Mouse (Mus musculus): Measurements from ENCODE around the gene Iqcf1. TPM values are rescaled to one million over a fixed set of nuclear protein-coding genes. Genes with fewer than 3 reads are reported as not detected.

Gene Iqcf1
- polyA plus RNA-seq, 1 experiment = not detected

DNA sequence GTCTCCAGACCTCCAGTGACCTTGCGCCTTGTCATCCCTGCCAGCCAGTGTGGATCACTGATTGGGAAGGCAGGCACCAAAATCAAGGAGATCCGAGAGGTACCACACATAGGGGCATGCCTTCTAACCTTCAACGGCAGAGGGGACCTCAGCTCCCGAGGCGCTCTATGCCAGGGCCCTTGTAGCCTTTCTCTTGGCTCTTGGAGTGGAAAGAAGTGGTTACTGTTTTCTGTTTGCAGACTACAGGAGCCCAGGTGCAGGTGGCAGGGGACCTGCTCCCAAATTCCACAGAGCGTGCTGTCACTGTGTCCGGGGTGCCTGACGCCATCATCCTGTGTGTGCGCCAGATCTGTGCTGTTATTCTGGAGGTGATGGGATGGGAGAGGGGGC lies 38.7 kb upstream of the Iqcf1 start:
- Histone ChIP-seq H3K4me1 (ENCODE audit: control insufficient read depth, insufficient read depth, insufficient read length, low read length) (no peaks in the 10 kb centered on the region), H3K4me3 (ENCODE audit: insufficient read depth, low read depth, low read length) (no peak overlapping the region), H3K27ac (replicated peaks; ENCODE audit: low read depth, low read length) (no peak overlapping the region)

DNA sequence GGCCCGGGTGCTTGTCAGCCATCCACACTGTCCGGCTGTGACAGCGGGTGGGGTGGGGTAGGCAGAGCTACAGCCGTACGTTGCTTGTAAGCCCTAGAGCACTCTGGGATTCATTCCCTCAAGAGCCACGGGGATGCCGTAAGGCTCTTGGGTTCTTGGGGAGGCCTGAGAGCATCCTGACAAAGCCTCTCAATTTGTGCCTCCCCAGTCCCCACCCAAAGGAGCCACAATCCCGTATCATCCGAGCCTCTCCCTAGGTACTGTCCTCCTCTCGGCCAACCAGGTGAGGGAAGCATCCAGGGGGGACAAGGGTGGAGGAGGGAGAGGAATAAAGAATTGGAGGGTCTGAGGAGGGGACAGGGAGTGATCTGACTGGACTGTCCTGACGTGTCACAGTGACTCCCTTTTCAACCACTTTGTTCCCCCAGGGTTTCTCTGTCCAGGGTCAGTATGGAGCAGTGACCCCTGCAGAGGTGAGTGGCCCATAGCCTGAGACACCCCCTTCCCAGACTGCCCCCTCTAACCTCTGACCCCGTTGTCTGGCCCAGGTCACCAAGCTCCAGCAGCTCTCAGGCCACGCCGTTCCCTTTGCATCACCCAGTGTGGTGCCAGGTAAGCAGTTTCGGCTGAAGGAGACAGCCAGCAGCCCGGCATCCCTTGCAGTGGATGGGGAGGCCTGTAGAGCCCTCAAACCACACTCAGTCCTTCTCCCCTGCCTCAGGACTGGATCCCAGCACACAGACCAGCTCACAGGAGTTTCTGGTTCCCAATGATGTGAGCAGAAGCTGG lies 37.9 kb upstream of the Iqcf1 start:
- no peaks in the 10 kb centered on the region for H3K4me1 ChIP-seq (ENCODE audit: control insufficient read depth, insufficient read depth, insufficient read length, low read length)
- H3K4me3 ChIP-seq (ENCODE audit: insufficient read depth, low read depth, low read length) = no peak overlapping the region
- H3K27ac ChIP-seq (replicated peaks; ENCODE audit: low read depth, low read length) = no peak overlapping the region

DNA sequence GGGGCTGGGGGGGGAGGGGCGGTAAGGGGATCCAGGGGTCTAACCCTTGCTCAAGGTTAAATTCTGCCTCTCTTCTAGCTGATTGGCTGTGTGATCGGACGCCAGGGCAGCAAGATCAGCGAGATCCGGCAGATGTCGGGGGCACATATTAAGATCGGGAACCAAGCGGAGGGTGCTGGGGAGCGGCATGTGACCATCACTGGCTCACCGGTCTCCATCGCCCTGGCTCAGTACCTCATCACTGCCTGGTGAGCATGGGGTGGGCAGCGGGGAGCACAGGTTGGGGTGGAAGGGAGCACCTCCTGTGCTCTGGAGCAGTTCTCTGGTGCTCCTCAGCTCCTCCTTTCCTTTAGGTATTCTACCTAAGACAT lies 37.4 kb upstream of the Iqcf1 start:
- H3K27ac ChIP-seq (replicated peaks; ENCODE audit: low read depth, low read length) = no peak overlapping the region
- H3K4me3 ChIP-seq (ENCODE audit: insufficient read depth, low read depth, low read length) = no peak overlapping the region
- no peaks in the 10 kb centered on the region for H3K4me1 ChIP-seq (ENCODE audit: control insufficient read depth, insufficient read depth, insufficient read length, low read length)

DNA sequence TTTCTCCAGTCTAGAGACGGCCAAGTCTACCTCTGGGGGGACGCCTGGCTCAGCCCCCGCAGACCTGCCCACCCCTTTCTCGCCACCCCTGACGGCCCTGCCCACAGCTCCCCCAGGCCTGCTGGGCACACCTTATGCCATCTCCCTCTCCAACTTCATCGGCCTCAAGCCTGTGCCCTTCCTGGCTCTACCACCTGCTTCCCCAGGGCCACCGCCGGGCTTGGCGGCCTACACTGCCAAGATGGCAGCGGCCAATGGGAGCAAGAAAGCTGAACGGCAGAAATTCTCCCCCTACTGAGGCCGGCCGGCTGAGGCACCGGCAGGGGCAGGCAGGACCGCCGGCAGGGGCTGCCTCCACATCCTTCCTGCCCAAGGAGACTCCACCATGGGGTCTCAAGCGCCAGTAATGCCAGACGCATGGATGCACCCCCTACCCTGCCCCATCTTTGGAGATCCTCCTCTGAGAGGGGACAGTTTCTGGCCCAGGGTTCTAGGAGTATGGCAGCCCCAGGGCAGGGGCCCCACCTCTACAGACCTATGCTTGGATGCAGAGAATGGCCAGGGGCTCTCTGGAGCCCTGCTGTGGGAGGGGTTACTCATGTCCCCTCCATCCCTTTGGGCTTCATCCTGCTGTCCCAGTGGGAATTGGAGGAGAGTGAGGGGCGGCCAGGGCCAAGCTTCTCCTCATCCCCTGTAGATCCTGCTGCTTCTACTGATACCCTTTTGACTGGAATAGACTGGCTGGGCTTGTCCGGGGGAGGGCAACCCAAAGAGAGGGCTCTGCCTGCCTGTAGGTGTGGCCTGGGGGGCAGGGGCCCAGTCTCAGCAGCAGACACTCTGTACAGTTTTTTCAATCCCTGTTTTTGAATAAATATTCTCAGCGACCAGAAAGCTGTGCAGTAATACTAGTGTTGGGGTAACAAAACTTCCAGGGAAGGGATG lies 36.4 kb upstream of the Iqcf1 start:
- Histone ChIP-seq H3K4me3 (ENCODE audit: insufficient read depth, low read depth, low read length) (no peak overlapping the region), H3K4me1 (ENCODE audit: control insufficient read depth, insufficient read depth, insufficient read length, low read length) (no peaks in the 10 kb centered on the region), H3K27ac (replicated peaks; ENCODE audit: low read depth, low read length) (no peak overlapping the region)

DNA sequence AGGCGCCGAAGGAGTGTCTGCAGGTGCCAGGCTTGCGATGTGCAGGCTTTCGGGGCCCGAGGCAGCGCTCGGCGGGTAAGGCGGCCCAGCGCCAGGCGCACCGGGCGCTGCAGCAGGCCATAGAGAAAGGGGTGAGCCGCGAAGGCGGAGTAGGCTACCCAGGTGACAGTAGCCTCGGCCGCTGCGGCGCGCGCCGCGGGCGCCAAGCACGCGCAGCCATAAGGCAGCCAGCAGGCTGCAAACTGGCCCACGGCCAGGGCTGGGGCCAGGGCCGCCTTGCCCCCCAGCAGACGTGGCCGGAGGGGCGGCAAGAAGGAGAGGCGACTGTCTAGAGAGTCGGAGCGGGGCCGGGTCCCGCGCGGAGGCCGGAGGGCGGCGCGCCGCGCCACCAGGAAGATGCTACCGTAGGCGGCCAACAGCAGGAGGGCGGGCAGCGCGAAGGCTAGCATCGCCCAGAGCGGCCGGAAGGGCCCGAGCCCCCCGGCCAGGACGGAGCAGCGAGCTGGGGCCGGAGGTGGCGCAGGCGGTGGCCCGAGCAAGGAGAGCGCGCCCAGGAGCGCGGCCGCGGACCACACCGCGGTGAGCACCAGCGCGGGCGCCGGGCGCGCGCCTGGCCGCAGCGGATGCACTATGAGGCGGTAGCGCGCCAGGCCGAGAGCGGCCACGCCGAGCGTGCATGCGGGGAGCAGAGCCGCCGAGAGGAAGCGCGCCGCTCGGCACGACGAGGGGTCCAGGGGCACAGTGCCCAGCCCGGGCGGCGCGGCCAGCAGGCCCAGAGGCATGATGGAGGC lies 34.8 kb upstream of the Iqcf1 start:
- Histone ChIP-seq H3K27ac (replicated peaks; ENCODE audit: low read depth, low read length) (no peak overlapping the region), H3K4me3 (ENCODE audit: insufficient read depth, low read depth, low read length) (peak overlapping the region; percentile 75), H3K4me1 (ENCODE audit: control insufficient read depth, insufficient read depth, insufficient read length, low read length) (no peaks in the 10 kb centered on the region; the same call in 1 of the 2 replicates)

DNA sequence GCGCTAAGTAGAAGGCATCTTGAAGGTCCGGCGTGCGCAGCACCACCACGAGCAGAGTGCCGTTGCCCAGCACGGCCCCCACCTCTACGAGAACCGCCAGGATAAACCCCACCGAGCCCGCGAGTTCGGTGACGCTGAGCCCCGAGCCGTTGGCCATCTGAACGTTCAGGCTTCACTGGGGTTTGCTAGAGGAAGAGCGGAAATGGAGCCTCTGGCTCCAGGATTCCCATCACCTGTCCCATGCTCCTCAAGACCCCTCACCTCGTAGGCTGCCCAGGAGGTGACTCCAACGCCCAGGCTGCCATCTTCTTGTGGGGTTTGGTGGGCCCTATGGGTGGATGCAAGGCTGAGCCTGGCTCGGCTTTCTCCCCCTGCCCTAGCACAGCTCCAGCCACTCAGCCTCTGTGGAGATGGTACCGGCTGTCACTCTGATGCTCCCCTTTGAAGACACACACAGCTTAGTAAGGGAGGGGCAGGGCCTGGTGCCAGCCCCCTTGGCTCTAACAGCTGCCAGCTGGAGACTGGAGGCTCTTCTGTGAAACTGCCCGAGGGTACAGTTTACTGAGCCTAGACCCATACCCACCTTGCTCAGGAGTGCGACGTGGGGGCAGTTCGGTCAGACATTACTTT lies 34.1 kb upstream of the Iqcf1 start, which contains the start of gene Gpr62:
Gene Gpr62 (minus strand): TSS at position 368 of the 630 bp plus-strand sequence.
- H3K4me1 ChIP-seq (ENCODE audit: control insufficient read depth, insufficient read depth, insufficient read length, low read length) = no peaks in the 10 kb centered on the region; the same call in 1 of the 2 replicates
- H3K4me3 ChIP-seq (ENCODE audit: insufficient read depth, low read depth, low read length) = peak within 1 kb of the TSS; percentile 75
- H3K27ac ChIP-seq (replicated peaks; ENCODE audit: low read depth, low read length) = no peak within 1 kb of the TSS

DNA sequence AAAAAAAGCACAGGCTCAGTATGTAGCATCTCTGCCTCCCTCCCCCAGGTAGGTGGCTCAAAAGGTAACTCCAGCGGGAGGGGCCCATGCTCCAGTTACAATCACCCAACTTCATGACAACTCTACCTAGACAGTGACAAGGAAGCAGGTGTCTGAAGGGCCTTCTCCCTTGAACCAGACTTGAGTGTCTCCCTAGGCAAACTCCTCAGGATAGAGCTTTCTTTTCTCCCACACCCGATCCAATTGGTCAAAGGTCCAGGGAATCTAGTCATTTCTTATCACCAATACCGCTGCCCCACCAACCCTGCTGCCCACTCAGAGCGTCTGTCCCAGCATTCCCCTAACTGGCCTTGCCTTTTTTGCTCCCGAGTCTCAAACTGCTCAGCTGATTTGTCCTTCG lies 33.0 kb upstream of the Iqcf1 start:
- no peak overlapping the region for H3K27ac ChIP-seq (replicated peaks; ENCODE audit: low read depth, low read length)
- no peaks in the 10 kb centered on the region; the same call in 1 of the 2 replicates for H3K4me1 ChIP-seq (ENCODE audit: control insufficient read depth, insufficient read depth, insufficient read length, low read length)
- no peak overlapping the region for H3K4me3 ChIP-seq (ENCODE audit: insufficient read depth, low read depth, low read length)

DNA sequence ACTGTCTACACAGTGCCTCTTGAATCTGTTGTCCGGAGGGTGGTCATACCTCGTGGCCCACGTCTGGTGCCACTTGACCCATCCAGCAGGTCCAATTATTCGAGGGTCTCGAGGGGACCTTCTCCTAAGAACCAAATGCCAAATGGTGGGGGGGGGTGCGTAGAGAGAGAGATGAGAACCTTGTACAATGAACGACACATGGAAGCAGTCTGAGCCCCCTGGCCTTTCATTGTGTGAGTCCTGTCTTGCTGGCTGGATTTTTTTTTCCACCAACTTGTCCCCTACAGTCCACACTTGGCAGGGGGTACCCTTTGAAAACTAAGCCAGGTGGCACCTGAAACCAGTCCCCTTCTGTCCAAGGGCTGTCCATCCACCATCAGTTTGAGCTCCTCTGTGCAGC lies 32.0 kb upstream of the Iqcf1 start:
- Histone ChIP-seq H3K4me3 (ENCODE audit: insufficient read depth, low read depth, low read length) (no peak overlapping the region), H3K4me1 (ENCODE audit: control insufficient read depth, insufficient read depth, insufficient read length, low read length) (no peaks in the 10 kb centered on the region; the same call in 1 of the 2 replicates), H3K27ac (replicated peaks; ENCODE audit: low read depth, low read length) (no peak overlapping the region)

DNA sequence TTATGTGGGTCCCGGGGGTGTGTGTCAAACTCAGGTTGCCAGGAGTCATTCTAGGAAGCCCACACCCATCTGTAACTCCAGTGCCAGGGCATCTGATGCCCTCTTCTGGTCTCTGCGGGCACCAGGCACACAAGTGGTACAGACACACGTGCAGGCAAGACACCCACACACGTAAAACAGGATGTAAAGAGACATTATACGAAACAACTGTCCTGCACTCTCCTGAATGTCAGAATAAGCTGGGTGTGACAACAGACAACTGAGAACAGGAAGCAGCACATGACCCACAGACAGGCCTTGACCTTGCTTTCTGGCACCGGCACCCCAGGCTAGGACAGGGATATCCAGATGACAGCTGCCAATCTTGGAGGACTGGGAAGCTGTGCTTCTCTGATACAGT lies 30.4 kb upstream of the Iqcf1 start:
- Histone ChIP-seq H3K27ac (replicated peaks; ENCODE audit: low read depth, low read length) (no peak overlapping the region), H3K4me1 (ENCODE audit: control insufficient read depth, insufficient read depth, insufficient read length, low read length) (no peaks in the 10 kb centered on the region; the same call in none of the 2 replicates), H3K4me3 (ENCODE audit: insufficient read depth, low read depth, low read length) (no peak overlapping the region)

DNA sequence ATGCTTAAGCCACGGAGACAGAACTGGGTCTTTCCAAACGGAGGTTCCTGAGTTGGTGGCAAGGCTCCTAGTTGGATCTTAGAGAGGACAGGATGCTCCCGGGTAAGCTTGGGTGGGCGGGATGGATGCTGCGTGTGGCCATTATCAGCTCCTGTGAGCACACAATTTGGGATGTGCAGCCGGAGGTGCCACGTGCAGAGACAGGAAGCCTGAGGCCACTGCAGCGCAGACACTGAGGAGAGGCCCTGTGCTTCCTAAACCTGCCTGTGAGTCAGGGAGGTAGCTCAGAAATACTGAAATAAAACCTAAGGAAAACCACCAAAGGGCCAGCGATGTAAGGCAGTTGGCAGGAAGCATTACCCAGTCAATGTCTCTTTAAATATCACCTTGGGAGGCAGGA lies 30.0 kb upstream of the Iqcf1 start:
- no peaks in the 10 kb centered on the region; the same call in none of the 2 replicates for H3K4me1 ChIP-seq (ENCODE audit: control insufficient read depth, insufficient read depth, insufficient read length, low read length)
- no peak overlapping the region for H3K27ac ChIP-seq (replicated peaks; ENCODE audit: low read depth, low read length)
- H3K4me3 ChIP-seq (ENCODE audit: insufficient read depth, low read depth, low read length) = no peak overlapping the region

DNA sequence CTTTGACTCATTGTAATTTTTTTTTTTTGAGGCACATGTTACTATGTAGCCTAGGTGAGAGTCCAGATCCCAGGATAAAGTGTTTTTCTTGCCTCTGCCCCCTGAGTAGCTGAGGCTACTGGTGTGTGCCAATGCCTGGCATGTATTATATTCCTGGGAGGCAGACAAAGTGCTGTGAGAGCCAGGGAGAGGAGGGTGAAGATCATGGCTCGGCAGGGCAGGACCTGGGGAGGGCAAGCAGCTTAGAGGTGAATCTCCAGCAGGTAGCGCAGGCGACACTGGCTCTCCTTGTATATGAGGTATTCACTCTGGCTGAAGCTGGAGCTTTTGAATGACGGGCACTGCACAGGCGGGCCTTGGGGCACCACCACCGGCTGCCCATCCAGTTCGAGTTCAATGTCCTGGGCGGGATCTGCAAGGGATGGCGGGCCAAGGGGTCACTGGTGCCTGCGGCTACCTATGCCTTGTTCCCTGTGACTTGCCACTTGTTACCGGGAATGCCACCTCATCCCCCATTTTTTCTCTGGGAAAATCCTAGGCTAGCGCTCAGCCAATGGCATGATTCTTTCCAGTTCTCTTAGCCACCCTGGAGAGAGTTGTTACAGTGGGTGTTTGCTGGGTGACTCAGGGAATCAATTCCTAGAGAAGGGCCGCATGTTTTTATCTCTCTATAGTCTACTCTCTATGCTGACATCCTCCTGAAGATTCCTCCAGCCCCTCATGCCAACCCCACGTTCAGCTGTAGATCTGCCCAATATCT lies 28.6 kb upstream of the Iqcf1 start:
- Histone ChIP-seq H3K4me3 (ENCODE audit: insufficient read depth, low read depth, low read length) (peak overlapping the region; percentile 13; the same call in 1 of the 2 replicates), H3K27ac (replicated peaks; ENCODE audit: low read depth, low read length) (peak overlapping the region; percentile 24; the same call in 1 of the 2 replicates), H3K4me1 (ENCODE audit: control insufficient read depth, insufficient read depth, insufficient read length, low read length) (peaks cover 4% of the 10 kb centered on the region)

DNA sequence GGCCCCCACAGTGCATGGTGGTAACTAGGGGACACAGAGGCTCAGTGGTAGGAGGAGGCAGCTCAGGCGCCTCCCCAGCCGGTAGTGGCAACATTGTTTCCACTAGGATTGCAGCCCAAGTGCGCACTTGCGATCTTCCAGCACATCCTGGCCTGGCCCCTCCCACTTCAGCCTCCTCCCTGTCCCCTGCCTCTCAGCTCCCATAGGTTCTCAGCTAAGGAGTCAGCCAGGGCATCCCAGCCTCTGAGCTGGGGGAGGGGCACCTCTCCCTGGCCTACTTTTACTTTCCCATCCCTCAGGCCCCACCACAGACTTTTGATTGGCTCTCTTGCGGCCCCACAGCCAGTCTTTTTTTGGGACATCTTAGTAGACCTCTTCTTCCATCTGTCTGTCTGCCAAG lies 27.9 kb upstream of the Iqcf1 start:
- Histone ChIP-seq H3K4me3 (ENCODE audit: insufficient read depth, low read depth, low read length) (peak overlapping the region; percentile 13; the same call in 1 of the 2 replicates), H3K4me1 (ENCODE audit: control insufficient read depth, insufficient read depth, insufficient read length, low read length) (peaks cover 4% of the 10 kb centered on the region), H3K27ac (replicated peaks; ENCODE audit: low read depth, low read length) (peak overlapping the region; percentile 60)

DNA sequence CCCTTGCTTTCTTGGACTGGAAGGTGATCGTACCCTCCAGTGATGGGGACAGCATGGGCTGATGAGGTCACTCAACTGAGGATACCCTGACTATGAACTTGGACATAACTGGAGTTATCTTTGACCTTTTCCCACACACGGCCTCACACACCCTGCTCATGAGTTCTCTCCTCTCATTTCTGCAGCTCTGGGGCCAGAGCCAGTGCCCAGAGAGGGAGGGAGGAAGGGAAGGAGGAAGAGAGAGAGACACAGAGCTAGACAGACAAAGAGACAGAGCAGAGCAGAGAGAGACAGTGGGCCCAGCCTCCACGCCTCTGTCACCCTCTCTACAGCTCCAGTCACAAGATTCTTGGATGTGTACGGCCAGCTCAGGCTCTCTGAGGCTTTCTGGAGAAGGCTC lies 27.4 kb upstream of the Iqcf1 start:
- H3K4me1 ChIP-seq (ENCODE audit: control insufficient read depth, insufficient read depth, insufficient read length, low read length) = peaks cover 4% of the 10 kb centered on the region
- H3K27ac ChIP-seq (replicated peaks; ENCODE audit: low read depth, low read length) = peak overlapping the region; percentile 60
- no peak overlapping the region for H3K4me3 ChIP-seq (ENCODE audit: insufficient read depth, low read depth, low read length)

Data from brown adipose tissue, adult 24 weeks (tissue).